Mouse (Mus musculus) forebrain, embryonic 11.5 days (tissue): Measurements from ENCODE around the gene Oosp2. TPM values are rescaled to one million over a fixed set of nuclear protein-coding genes. Genes with fewer than 3 reads are reported as not detected.

ENCODE experiments used
- ATAC-seq: fragments of 200-750 bp; cut with Nextera tagmentation; replicated peaks from 2 replicates; pipeline ENCODE4 v1.8.0; 2017; ENCODE audit warnings: moderate TSS enrichment; ENCODE audit not compliant: low FRiP score
- DNase-seq: peaks from one replicate; pipeline ENCODE4 v3.0.0-alpha.2; 2017; ENCODE audit warnings: low spot score
- H3K27ac ChIP-seq: fragments of 300-500 bp; sonication (generic); 2 replicates; pipeline ENCODE4 v1.5.1; 2014; ENCODE audit warnings: low read depth, low read length
- H3K27me3 ChIP-seq: fragments of 300-500 bp; sonication (generic); 2 replicates; pipeline ENCODE4 v1.6.1; 2014; ENCODE audit warnings: mild to moderate bottlenecking, low read length, mixed read lengths; ENCODE audit not compliant: control insufficient read depth, insufficient read depth
- H3K36me3 ChIP-seq: fragments of 300-500 bp; sonication (generic); 2 replicates; pipeline ENCODE4 v1.6.1; 2014; ENCODE audit warnings: mild to moderate bottlenecking, low read length, moderate library complexity, mixed read lengths; ENCODE audit not compliant: control insufficient read depth, insufficient read depth
- H3K4me1 ChIP-seq: fragments of 300-500 bp; sonication (generic); replicated peaks from 2 replicates; pipeline ENCODE4 v1.6.1; 2014; ENCODE audit warnings: low read length, mixed read lengths; ENCODE audit not compliant: control insufficient read depth, insufficient read depth
- H3K4me2 ChIP-seq: fragments of 300-500 bp; sonication (generic); 2 replicates; pipeline ENCODE4 v1.6.1; 2014; ENCODE audit warnings: low read depth, mild to moderate bottlenecking, low read length, moderate library complexity, mixed read lengths; ENCODE audit not compliant: severe bottlenecking
- H3K4me3 ChIP-seq: fragments of 300-500 bp; sonication (generic); 2 replicates; pipeline ENCODE4 v1.5.1; 2014; ENCODE audit warnings: low read depth, low read length
- H3K9ac ChIP-seq: fragments of 300-500 bp; sonication (generic); 2 replicates; pipeline ENCODE4 v1.6.1; 2014; ENCODE audit warnings: low read length
- H3K9me3 ChIP-seq: fragments of 300-500 bp; sonication (generic); 2 replicates; pipeline ENCODE4 v1.6.1; 2016; ENCODE audit warnings: low read length, mixed read lengths; ENCODE audit not compliant: control insufficient read depth
- WGBS: fragments of 180-500 bp; shearing (Covaris S2); extraction: QIAGEN DNeasy Blood & Tissue Kit; methylation state at CpG from one replicate; pipeline ENCODE4 v1.1.7; 2014; 5-methylcytosine and 5-hydroxymethylcytosine counted together
- polyA plus RNA-seq: library from polyadenylated mRNA; unstranded; fragments of >200 nt; fragmentation: Nextera tagmentation; extraction: Ambion mirVana; gene quantifications from 2 replicates; pipeline ENCODE4 v1.2.1, GENCODE M21; 2014

Gene Oosp2
- polyA plus RNA-seq = not detected in 2 replicates

- WGBS = 88% methylated on average over 5 of the region's 5 CpGs
- Histone ChIP-seq H3K9me3 (no peaks in the 10 kb centered on the region), H3K4me2 (no peak within 1 kb of the TSS), H3K27ac (no peak within 1 kb of the TSS), H3K36me3 (no peaks in the 10 kb centered on the region), H3K9ac (no peak within 1 kb of the TSS), H3K4me3 (no peak within 1 kb of the TSS), H3K27me3 (no peaks in the 10 kb centered on the region), H3K4me1 (no peaks in the 10 kb centered on the region)
- ATAC-seq (no peak), DNase-seq (no peak)
These were observed at the start of gene Oosp2 for GRCm38 (mm10) chr19:11660459-11660858. Gene Oosp2, minus strand, starts transcription at chr19:11660559.

GRCm38 (mm10) chr19:11698342-11698741, 38.0 kb upstream of the Oosp2 start:
- H3K36me3 ChIP-seq = no peaks in the 10 kb centered on the region
- H3K27me3 ChIP-seq = no peaks in the 10 kb centered on the region
- H3K4me3 ChIP-seq = no peak overlapping the region
- ATAC-seq = no peak
- H3K9ac ChIP-seq = no peak overlapping the region
- H3K4me1 ChIP-seq = no peaks in the 10 kb centered on the region
- H3K27ac ChIP-seq = no peak overlapping the region
- 88% methylated on average over 6 of the region's 6 CpGs for WGBS
- no peak overlapping the region for H3K4me2 ChIP-seq
- no peak for DNase-seq
- no peaks in the 10 kb centered on the region for H3K9me3 ChIP-seq

- 83% methylated on average over 2 of the region's 2 CpGs for WGBS
- no peaks in the 10 kb centered on the region for H3K4me1 ChIP-seq
- ATAC-seq (no peak), DNase-seq (no peak)
- no peak within 1 kb of the TSS for H3K9ac ChIP-seq
- H3K27ac ChIP-seq = no peak within 1 kb of the TSS
- no peaks in the 10 kb centered on the region for H3K36me3 ChIP-seq
- H3K27me3 ChIP-seq = no peaks in the 10 kb centered on the region
- H3K4me2 ChIP-seq = no peak within 1 kb of the TSS
- no peaks in the 10 kb centered on the region for H3K9me3 ChIP-seq
- H3K4me3 ChIP-seq = no peak within 1 kb of the TSS
These were observed 36.4 kb upstream of the Oosp2 start, which contains the start of gene Oosp3 for GRCm38 (mm10) chr19:11696755-11697154. Gene Oosp3, plus strand, starts transcription at chr19:11697055.

GRCm38 (mm10) chr19:11691454-11691853, 31.1 kb upstream of the Oosp2 start:
- Histone ChIP-seq H3K9me3 (no peaks in the 10 kb centered on the region), H3K27me3 (no peaks in the 10 kb centered on the region), H3K4me2 (no peak overlapping the region), H3K9ac (no peak overlapping the region), H3K4me1 (no peaks in the 10 kb centered on the region), H3K36me3 (no peaks in the 10 kb centered on the region), H3K4me3 (no peak overlapping the region), H3K27ac (no peak overlapping the region)
- DNase-seq (no peak), ATAC-seq (no peak)
- 74% methylated on average over 1 of the region's 1 CpGs for WGBS

GRCm38 (mm10) chr19:11690839-11691238, 30.5 kb upstream of the Oosp2 start, which contains the start of gene Oosp1:
Gene Oosp1, minus strand, starts transcription at chr19:11691150.
- Histone ChIP-seq H3K36me3 (no peaks in the 10 kb centered on the region), H3K4me1 (no peaks in the 10 kb centered on the region), H3K4me3 (no peak within 1 kb of the TSS), H3K4me2 (no peak within 1 kb of the TSS), H3K9me3 (no peaks in the 10 kb centered on the region), H3K27me3 (no peaks in the 10 kb centered on the region), H3K27ac (no peak within 1 kb of the TSS), H3K9ac (no peak within 1 kb of the TSS)
- WGBS = 80% methylated on average over 5 of the region's 5 CpGs
- no peak for DNase-seq
- no peak for ATAC-seq

- Histone ChIP-seq H3K4me2 (no peak overlapping the region), H3K4me3 (no peak overlapping the region), H3K4me1 (no peaks in the 10 kb centered on the region), H3K9me3 (no peaks in the 10 kb centered on the region), H3K9ac (no peak overlapping the region), H3K27ac (no peak overlapping the region), H3K36me3 (no peaks in the 10 kb centered on the region), H3K27me3 (no peaks in the 10 kb centered on the region)
- DNase-seq = no peak
- no peak for ATAC-seq
These were observed 1.2 kb upstream of the Oosp2 start for GRCm38 (mm10) chr19:11661562-11661961.

GRCm38 (mm10) chr19:11659142-11659541, 1.2 kb downstream of the Oosp2 start:
- Histone ChIP-seq H3K4me1 (no peaks in the 10 kb centered on the region), H3K36me3 (no peaks in the 10 kb centered on the region), H3K4me2 (no peak overlapping the region), H3K9ac (no peak overlapping the region), H3K27ac (no peak overlapping the region), H3K4me3 (no peak overlapping the region), H3K27me3 (no peaks in the 10 kb centered on the region), H3K9me3 (no peaks in the 10 kb centered on the region)
- 76% methylated on average over 2 of the region's 2 CpGs for WGBS
- no peak for ATAC-seq
- no peak for DNase-seq

GRCm38 (mm10) chr19:11649564-11649963, 10.8 kb downstream of the Oosp2 start:
- ATAC-seq (no peak), DNase-seq (no peak)
- Histone ChIP-seq H3K4me2 (no peak overlapping the region), H3K27me3 (no peaks in the 10 kb centered on the region), H3K9me3 (no peaks in the 10 kb centered on the region), H3K4me1 (no peaks in the 10 kb centered on the region), H3K4me3 (no peak overlapping the region), H3K36me3 (no peaks in the 10 kb centered on the region), H3K27ac (no peak overlapping the region), H3K9ac (no peak overlapping the region)
- WGBS = 89% methylated on average over 4 of the region's 4 CpGs

- Histone ChIP-seq H3K27ac (no peak overlapping the region), H3K4me1 (no peaks in the 10 kb centered on the region), H3K4me3 (no peak overlapping the region), H3K36me3 (no peaks in the 10 kb centered on the region), H3K27me3 (no peaks in the 10 kb centered on the region), H3K9ac (no peak overlapping the region), H3K9me3 (no peaks in the 10 kb centered on the region), H3K4me2 (no peak overlapping the region)
- no peak for DNase-seq
- no peak for ATAC-seq
- WGBS = 79% methylated on average over 3 of the region's 3 CpGs
These were observed 14.2 kb downstream of the Oosp2 start for GRCm38 (mm10) chr19:11646166-11646565.
